Mouse (Mus musculus): ENCODE data around the gene Wdr25.

Gene Wdr25

GRCm38 (mm10) chr12:108993046-108993445 is 99.6 kb downstream of the Wdr25 start:
- no peak for DNase-seq

- peak; percentile 94 for DNase-seq
Measured at GRCm38 (mm10) chr12:108994436-108995031, 101.1 kb downstream of the Wdr25 start.

- DNase-seq, result no peak
Measured at GRCm38 (mm10) chr12:108995976-108996636, 102.7 kb downstream of the Wdr25 start.

GRCm38 (mm10) chr12:108997249-108997648 is 103.8 kb downstream of the Wdr25 start:
- no peak for DNase-seq

GRCm38 (mm10) chr12:109002978-109003377 is 109.5 kb downstream of the Wdr25 start:
- no peak for DNase-seq

GRCm38 (mm10) chr12:109010070-109010649 is 116.7 kb downstream of the Wdr25 start:
- no peak for DNase-seq

- no peak for DNase-seq
Measured at GRCm38 (mm10) chr12:109022181-109022691, 128.8 kb downstream of the Wdr25 start.

- no peak for DNase-seq
Measured at GRCm38 (mm10) chr12:109022966-109023365, 129.5 kb downstream of the Wdr25 start.

- no peak for DNase-seq
Measured at GRCm38 (mm10) chr12:109023780-109024179, 130.3 kb downstream of the Wdr25 start.

- no peak for DNase-seq
Measured at GRCm38 (mm10) chr12:109037026-109037425, 143.6 kb downstream of the Wdr25 start.

- DNase-seq, result no peak
Measured at GRCm38 (mm10) chr12:109038179-109038819, 144.9 kb downstream of the Wdr25 start.

GRCm38 (mm10) chr12:109039311-109039710 is 145.9 kb downstream of the Wdr25 start:
- DNase-seq, result no peak

GRCm38 (mm10) chr12:109044497-109044896 is 151.1 kb downstream of the Wdr25 start:
- DNase-seq, result no peak

- DNase-seq, result no peak
Measured at GRCm38 (mm10) chr12:109045581-109045980, 152.2 kb downstream of the Wdr25 start.

- DNase-seq, result no peak
Measured at GRCm38 (mm10) chr12:109049949-109050348, 156.5 kb downstream of the Wdr25 start.

GRCm38 (mm10) chr12:109053020-109053806 is 159.8 kb downstream of the Wdr25 start:
- no peak for DNase-seq

GRCm38 (mm10) chr12:109057736-109058135 is 164.3 kb downstream of the Wdr25 start:
- DNase-seq, result no peak

GRCm38 (mm10) chr12:109058660-109059059 is 165.2 kb downstream of the Wdr25 start:
- DNase-seq, result no peak

- no peak for DNase-seq
Measured at GRCm38 (mm10) chr12:109067561-109068135, 174.2 kb downstream of the Wdr25 start.

GRCm38 (mm10) chr12:109068167-109068653 is 174.8 kb downstream of the Wdr25 start, which contains the start of gene Begain:
Begain (minus strand) TSS chr12:109068217.
- no peak for DNase-seq

GRCm38 (mm10) chr12:109068738-109069137 is 175.3 kb downstream of the Wdr25 start:
- no peak for DNase-seq

GRCm38 (mm10) chr12:109069751-109070150 is 176.3 kb downstream of the Wdr25 start:
- no peak for DNase-seq
